Mouse (Mus musculus) splenic B cell, adult 2 months (primary cell): Measurements from ENCODE around the gene Ccnd1.
"Not testable (repeated sequence)": the region's sequence is repeated elsewhere in the genome, so short reads cannot be mapped to it uniquely, and the experiment has no call there.

Source experiments
- DNase-seq: peaks from one replicate; pipeline ENCODE4 v3.0.0-alpha.2; 2011; ENCODE audit warnings: low read depth, low spot score
- H3K27me3 ChIP-seq: 2 replicates; pipeline ENCODE4 v1.6.1; 2012; ENCODE audit warnings: mild to moderate bottlenecking, low read length, moderate library complexity, mixed read lengths; ENCODE audit not compliant: control insufficient read depth, poor library complexity, insufficient read depth, severe bottlenecking
- H3K36me3 ChIP-seq: 2 replicates; pipeline ENCODE4 v1.6.1; 2012; ENCODE audit warnings: mild to moderate bottlenecking, low read length, moderate library complexity, mixed read lengths; ENCODE audit not compliant: control insufficient read depth, poor library complexity, insufficient read depth, severe bottlenecking

Gene Ccnd1

DNA sequence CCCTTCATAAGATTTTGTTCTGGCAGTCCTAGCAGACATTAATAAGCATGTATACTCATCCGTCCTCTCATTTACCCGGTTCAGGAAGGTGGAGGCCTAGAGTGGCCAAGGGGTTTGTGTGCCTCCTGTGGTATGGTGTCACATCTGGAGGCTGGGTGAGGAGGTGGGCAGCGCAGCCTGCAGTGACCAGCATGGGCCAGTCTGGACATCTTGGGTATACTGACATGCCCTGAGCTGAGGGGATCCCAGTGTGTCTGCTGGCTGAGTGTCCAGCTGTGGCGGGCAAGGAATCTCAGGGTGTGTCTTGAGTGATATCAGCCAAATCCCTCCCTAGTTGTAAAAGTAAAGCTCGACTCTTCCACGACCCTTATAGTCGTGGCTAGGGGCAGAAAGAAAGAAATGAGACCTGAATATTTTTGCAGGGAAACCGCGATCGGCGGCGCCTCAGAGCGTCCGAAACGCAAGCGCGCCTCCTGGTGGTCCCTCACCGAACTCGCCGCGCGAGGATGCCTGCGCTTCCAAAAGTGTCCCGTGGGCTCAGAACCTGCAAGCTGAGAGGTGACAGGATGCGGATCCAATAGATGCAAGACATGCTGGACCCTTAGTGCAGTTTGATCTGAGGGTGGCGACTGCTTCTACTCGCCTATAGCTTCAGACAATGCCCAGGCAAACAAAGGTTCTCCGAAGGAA is 32.9 kb downstream of the Ccnd1 start:
- H3K27me3 ChIP-seq: no peaks in the 10 kb centered on the region
- peak; percentile 76 for DNase-seq
- H3K36me3 ChIP-seq: no peaks in the 10 kb centered on the region

DNA sequence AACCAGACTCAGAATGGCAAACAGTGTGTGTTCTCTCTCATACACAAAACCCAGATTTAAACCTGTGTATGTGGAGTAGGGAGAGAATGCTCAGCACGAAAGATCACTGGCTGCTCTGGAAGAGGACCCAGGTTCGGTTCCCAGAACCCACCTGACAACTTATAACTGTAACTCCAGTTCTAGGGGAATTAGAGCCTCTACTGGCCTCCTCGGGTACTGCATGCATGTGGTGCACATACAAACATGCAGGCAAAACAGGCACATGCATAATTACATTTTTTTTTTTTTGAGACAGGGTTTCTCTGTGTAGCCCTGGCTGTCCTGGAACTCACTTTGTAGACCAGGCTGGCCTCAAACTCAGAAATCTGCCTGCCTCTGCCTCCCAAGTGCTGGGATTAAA is 34.2 kb downstream of the Ccnd1 start:
- peak; percentile 31 for DNase-seq
- H3K27me3 ChIP-seq, H3K36me3 ChIP-seq: not testable (repeated sequence)

DNA sequence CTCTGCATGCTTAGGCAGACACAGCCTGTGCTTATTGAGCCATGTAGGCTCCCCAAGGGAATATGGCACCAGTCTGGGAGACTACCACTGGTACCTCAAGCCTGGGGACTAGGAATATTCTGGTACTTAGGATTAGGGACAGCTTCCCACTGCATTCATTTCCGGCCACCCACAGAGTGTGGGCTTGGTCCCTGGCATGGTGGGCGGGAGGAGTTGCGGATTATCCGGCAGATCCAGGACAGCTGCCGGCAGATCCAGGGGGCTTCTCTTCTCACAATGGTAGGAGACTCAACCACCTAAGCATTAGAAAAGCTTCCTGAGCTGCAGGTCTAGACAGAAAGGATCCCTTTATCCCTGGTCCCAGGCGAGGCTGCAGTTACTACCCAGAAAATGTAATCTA is 41.2 kb downstream of the Ccnd1 start:
- no peaks in the 10 kb centered on the region for H3K36me3 ChIP-seq
- DNase-seq: no peak

DNA sequence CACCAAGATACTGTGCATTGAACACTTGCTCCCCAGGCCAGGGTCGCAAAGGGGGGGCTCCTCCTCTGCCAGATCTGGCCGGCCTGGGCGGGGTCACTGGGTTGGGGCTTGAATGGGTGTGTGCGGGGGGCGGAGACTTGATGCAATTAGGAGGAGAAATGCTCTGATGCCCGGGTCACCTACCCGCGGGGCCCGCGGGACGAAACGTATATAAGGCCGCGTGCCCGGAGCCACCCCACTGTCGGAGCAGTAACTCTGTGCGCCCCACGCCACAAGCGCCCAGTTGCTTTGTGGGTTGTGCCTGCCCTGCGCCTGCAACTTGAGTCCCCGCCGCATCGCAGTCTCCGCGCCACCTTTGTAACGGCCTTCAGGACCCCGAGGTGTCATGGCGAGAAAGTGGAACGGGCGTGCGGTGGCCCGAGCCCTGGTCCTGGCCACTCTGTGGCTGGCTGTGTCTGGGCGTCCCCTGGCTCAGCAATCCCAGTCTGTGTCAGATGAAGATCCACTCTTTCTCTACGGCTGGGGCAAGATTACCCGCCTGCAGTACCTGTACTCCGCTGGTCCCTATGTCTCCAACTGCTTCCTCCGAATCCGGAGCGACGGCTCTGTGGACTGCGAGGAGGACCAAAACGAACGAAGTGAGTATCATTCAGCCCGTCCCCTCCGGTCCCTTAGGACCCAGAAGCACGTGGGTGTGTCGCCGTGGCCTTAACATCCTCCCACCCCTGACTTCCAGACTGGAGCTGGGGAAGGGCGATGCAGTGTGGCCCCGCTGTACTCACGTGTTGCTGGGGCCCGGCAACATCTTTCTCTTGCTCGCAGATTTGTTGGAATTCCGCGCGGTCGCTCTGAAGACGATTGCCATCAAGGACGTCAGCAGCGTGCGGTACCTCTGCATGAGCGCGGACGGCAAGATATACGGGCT is 43.2 kb downstream of the Ccnd1 start, which contains the start of gene Fgf15:
Gene Fgf15, plus strand, starts transcription at position 238 of the 925 bp plus-strand sequence.
- Histone ChIP-seq H3K27me3 (0 out of 2 replicates have a peak, but pooled peaks cover 3% of the 10 kb centered on the region), H3K36me3 (no peaks in the 10 kb centered on the region)
- DNase-seq: no peak

More for the DNA sequence above, 41.2 kb downstream of the Ccnd1 start:
- H3K27me3 ChIP-seq: 0 out of 2 replicates have a peak, but pooled peaks cover 3% of the 10 kb centered on the region

DNA sequence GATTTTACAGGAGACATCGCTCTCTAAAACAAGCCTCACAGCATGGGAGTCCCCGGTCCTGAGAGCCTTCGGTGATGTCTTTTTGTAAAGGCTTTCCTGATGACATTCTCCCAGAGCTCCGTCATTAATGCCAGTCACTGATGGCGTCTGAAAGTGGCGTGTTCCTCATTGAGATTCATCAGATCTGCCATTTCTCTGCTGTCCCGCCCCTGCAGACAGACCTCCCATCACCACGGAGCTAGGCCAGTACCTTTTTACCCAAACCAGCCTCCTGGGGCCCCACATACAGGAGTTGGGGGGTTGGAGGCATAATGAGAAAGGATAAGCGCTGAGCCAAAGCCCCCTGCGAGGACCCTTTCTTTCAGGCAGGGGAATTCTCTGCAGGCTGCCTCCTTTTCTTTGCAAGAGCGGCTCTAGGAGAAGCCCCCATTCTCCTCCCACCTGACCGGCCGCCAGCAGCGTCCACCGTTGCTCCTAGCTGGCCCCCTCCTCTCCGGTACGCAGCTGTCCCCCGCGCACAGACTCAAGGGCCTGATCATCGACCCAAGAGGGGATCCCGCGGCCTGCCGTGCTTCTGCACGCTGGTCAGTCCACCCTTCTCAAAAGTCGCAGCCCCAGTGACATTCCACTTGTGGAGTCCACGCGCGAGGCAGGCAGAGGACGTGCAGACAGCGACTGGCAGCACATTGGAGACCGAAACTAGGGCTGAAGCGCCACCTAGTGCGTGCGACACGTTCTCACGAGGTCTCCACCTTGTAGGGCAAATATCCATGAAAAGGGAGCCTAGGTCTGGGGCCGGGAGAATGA is 44.2 kb downstream of the Ccnd1 start:
- Histone ChIP-seq H3K27me3 (0 out of 2 replicates have a peak, but pooled peaks cover 3% of the 10 kb centered on the region), H3K36me3 (no peaks in the 10 kb centered on the region)
- peak; percentile 66 for DNase-seq

DNA sequence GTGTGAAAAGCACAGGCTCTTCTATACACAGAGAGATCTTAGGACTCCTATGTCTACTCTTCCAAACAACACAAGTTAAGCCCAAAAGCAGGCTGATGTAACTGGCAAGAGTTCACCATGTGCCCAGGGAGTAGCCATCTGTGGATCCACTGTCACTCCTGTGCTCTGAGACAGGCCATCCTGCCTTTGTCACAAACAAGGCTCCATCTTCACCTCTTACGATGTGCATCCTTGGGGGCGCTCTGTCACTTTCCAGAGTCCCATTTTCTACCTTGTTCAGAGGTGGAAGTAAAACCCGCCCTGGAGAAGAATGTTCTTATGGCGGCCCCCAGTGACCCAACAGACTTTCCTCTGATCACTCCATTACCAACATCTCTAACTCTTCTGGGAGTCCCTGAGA is 45.0 kb downstream of the Ccnd1 start:
- Histone ChIP-seq H3K36me3 (no peaks in the 10 kb centered on the region), H3K27me3 (0 out of 2 replicates have a peak, but pooled peaks cover 3% of the 10 kb centered on the region)
- no peak for DNase-seq

DNA sequence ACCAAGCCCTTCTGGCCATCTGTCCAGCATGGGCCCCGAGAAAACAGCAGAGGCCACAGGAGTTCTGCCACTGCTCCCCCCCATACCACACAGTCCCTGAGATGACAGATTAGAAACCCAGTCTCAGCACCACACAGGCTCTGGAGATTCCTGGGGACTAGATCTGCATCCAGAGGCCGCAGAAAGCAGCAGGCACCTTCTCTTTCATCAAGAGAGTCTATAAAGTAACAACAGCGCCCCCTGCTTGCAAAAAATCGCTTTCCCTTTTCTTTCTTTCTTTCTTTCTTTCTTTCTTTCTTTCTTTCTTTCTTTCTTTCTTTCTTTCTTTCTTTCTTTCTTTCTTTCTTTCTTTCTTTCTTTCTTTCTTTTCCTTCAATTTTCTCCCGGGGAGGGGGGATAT is 45.5 kb downstream of the Ccnd1 start:
- Histone ChIP-seq H3K27me3 (0 out of 2 replicates have a peak, but pooled peaks cover 3% of the 10 kb centered on the region), H3K36me3 (no peaks in the 10 kb centered on the region)
- peak; percentile 24 for DNase-seq

DNA sequence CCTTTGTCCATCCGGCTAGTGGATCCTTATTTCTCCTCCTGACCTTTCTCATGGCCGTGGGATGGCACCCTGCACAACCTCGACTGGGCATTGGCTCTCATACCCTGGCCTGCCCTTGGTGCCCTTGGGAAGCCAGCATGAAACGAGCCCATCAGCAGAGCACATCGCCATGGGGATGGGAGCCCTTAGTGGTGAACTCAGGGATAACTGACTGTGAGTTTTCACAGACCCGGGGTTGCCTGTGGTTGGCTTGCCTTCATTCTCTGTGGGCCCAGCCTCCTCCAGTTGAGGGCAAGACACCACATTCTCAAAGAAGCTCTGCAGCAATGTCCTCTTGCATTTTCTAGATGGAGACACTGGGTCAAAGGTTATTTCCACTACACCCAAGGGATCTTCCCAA is 47.4 kb downstream of the Ccnd1 start:
- Histone ChIP-seq H3K27me3 (0 out of 2 replicates have a peak, but pooled peaks cover 3% of the 10 kb centered on the region), H3K36me3 (no peaks in the 10 kb centered on the region)
- no peak for DNase-seq

DNA sequence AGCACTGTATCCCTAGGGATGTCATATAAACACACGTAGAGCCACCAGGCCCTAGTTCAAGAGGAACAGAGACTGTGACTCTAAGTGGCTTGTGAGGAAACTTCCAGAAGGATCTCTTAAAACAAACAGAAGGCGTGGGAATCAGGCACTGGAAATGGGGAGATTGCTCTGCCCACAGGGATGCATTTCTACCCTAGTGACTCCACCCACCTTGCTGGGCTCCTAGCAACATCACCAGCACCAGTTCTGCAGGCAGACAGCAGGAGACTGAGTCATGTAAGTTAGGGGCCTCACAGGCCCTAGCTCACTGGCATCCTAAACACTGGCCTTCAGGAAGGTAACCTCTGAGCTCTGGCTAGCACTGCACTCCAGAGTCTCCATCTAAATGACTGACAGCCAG is 47.9 kb downstream of the Ccnd1 start:
- Histone ChIP-seq H3K36me3 (no peaks in the 10 kb centered on the region), H3K27me3 (0 out of 2 replicates have a peak, but pooled peaks cover 3% of the 10 kb centered on the region)
- DNase-seq: no peak

DNA sequence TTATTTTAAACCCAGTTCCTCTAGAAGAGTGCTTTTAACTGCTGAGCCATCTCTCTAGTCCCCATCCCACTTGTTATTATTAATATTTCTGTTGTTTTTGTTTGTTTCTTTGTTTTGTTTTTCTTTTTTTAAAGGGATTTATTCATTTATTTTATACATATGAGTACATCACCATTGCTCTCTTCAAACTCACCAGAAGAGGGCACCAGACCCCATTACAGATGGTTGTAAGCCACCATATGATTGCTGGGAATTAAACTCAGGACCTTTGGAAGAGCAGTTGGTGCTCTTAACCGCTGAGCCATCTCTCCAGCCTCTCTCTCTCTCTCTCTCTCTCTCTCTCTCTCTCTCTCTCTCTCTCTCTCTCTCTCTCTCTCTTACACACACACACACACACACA is 49.1 kb downstream of the Ccnd1 start:
- DNase-seq: not testable (repeated sequence)

DNA sequence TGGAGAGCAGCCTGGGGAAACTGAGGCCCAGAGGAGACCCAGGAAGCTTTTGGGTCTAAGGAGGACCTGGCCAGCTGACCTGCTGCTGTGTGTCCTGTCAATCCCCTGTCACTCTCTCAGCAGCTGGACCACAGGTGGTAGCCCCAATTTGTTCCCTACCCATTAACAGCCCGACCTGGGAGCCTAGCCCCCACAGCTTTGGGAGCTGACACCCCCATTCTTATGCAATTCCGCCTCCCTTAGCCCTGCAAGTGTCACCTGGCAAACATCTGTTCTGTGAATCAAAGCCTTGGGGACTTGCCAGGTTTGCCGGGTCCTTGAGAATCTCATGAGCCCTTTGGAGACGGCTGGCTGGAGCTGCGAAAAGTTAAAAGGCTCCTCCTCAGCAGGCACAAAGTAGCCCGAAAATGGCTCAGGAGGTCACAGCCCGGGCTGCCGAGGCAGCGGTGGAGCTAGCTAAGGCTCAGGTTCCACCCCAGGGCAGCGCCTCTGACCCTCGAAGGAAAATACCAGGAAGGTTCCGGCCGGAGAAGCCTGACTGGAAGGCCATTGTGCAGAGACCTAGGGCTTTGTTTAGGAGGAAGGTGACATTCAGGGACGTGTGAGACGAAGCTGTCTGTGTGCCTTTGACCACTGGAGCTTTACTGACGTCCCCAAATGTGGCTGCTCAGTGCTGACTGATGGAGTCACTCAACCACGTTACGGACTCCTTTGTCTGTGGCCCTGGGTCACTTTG is 51.0 kb downstream of the Ccnd1 start:
- Histone ChIP-seq H3K27me3 (no peaks in the 10 kb centered on the region), H3K36me3 (no peaks in the 10 kb centered on the region)
- DNase-seq: no peak

More for the DNA sequence above, 49.1 kb downstream of the Ccnd1 start:
- H3K36me3 ChIP-seq, H3K27me3 ChIP-seq: not testable (repeated sequence)

DNA sequence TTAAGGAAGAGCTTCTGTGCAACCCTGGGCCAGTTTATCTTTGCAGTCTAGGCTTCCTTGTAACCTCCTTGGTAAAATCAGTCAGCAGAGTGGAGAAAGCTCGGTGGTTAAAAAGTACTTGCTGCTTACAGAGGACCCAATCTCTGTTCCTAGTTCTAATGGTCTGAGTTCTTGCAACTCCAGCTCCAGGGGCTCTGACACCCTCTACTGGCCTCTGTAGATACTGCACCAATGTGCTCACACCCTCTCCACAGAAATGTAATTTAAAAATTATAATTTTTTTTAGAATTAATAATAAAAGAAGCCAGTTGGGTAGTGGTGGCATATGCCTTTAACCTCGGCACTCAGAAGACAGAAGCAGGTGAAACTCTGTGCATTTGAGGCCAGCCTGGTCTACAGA is 52.1 kb downstream of the Ccnd1 start:
- no peak for DNase-seq
- Histone ChIP-seq H3K36me3 (no peaks in the 10 kb centered on the region), H3K27me3 (no peaks in the 10 kb centered on the region)

DNA sequence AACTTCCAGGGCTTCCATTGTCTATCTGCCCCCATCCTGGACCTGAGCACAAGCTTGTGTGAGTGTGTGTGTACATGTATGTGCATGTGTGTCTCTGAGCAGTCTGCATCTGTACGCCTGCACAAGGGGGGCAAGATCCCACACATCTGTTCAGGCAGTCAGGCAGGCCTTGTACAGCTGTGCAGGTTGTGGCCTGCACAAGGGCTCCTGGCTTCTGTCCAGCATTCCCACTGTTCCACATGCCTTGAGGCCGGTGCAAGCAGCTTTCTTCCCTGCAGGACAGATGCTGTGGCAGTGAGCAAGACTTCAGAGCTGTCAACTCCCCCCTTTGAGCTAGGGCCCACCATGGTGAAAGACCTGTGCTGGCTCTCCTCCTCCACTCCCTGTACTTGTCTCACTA is 56.6 kb downstream of the Ccnd1 start:
- no peak for DNase-seq
- H3K27me3 ChIP-seq: no peaks in the 10 kb centered on the region
- no peaks in the 10 kb centered on the region for H3K36me3 ChIP-seq
